21 mouse cellular contexts compared by ENCODE assay signal in the genomic region with DNA sequence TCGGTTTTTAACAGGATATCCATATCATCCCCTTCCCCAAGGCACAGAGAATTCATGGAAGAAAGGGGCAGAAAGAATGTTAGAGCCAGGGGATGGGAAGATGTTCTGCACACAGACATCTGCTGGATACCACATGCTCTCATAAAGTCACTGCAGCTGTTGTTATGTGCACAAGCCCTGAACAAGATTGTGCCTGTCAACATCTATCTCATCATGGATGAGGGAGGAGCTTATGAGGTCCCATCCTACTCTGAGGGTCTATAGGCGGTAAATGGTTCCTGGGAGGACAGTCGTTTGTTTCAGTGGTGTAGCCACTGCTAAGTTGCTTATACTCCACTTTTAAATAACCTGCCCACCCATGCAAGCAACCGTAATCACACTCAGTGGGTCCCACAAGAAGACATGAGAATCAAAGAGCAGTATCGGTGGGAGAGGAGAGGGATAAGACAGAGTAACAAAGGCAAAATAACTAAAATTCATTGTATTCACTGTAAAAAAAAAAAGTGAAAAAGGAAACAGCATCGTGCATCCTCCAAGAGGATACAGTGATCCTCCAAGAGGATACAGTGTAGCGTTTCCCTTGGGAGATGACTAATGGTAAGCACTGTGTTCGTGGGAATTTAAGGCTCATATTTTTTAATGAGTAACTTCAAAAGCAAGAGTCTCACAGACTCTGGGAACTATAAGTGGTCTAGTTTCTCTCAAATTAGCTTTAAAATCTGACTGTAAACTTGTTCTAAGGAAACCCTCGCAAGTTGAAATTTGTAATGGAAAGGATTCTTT.
DNase-seq lines count a peak whose midpoint lies in the region; ATAC-seq lines count a peak whose summit lies in the region.
"Had no signal": no experiment of that assay in that cellular context is flagged by ENCODE, and none has a peak within 500 bp of the region (broad histone marks: within the 10 kb centered on the region; RNA-seq: fewer than 3 reads in every experiment).

No protein-coding gene starts in this region.

- H3K9me3 ChIP-seq in forebrain, embryonic 13.5 days (replicated peaks), result no peaks in the 10 kb centered on the region
- H3K9me3 ChIP-seq in forebrain, embryonic 11.5 days (ENCODE audit: control insufficient read depth, low read length), result no peaks in the 10 kb centered on the region
- no peaks in the 10 kb centered on the region for H3K9me3 ChIP-seq in hindbrain, embryonic 13.5 days
- no peaks in the 10 kb centered on the region for H3K9me3 ChIP-seq in hindbrain, embryonic 16.5 days (ENCODE audit: control insufficient read depth, low read length)
- H3K9me3 ChIP-seq in neural tube, embryonic 14.5 days (ENCODE audit: control insufficient read depth, low read length), result no peaks in the 10 kb centered on the region
- H3K9me3 ChIP-seq: embryonic facial prominence, embryonic 12.5 days; limb, embryonic 13.5 days; liver, embryonic 13.5 days had no signal

- no peak overlapping the region for H3K9ac ChIP-seq in forebrain, embryonic 13.5 days
- no peak overlapping the region for H3K9ac ChIP-seq in forebrain, embryonic 11.5 days (ENCODE audit: low read length)
- H3K9ac ChIP-seq in hindbrain, embryonic 13.5 days, result no peak overlapping the region
- no peak overlapping the region for H3K9ac ChIP-seq in hindbrain, embryonic 16.5 days (ENCODE audit: low read depth, low read length)
- no peak overlapping the region for H3K9ac ChIP-seq in neural tube, embryonic 14.5 days (replicated peaks; ENCODE audit: low read depth, low read length)
- H3K9ac ChIP-seq: embryonic facial prominence, embryonic 12.5 days; limb, embryonic 13.5 days; liver, embryonic 13.5 days had no signal

- no peak overlapping the region for H3K4me2 ChIP-seq in forebrain, embryonic 13.5 days
- no peak overlapping the region for H3K4me2 ChIP-seq in forebrain, embryonic 11.5 days (ENCODE audit: low read depth, low read length, severe bottlenecking)
- no peak overlapping the region for H3K4me2 ChIP-seq in hindbrain, embryonic 13.5 days
- no peak overlapping the region for H3K4me2 ChIP-seq in hindbrain, embryonic 16.5 days (ENCODE audit: low read length)
- no peak overlapping the region for H3K4me2 ChIP-seq in neural tube, embryonic 14.5 days (ENCODE audit: low read depth, low read length)
- H3K4me2 ChIP-seq: embryonic facial prominence, embryonic 12.5 days; limb, embryonic 13.5 days; liver, embryonic 13.5 days had no signal

- 0 out of 2 replicates have a peak, but pooled peaks have one; percentile 19 for ATAC-seq in forebrain, embryonic 13.5 days
- no peak for ATAC-seq in forebrain, embryonic 11.5 days (replicated peaks; ENCODE audit: low FRiP score)
- no peak for ATAC-seq in hindbrain, embryonic 13.5 days (ENCODE audit: low FRiP score)
- ATAC-seq in hindbrain, embryonic 16.5 days, result no peak; the same call in 1 of the 2 replicates
- ATAC-seq in neural tube, embryonic 14.5 days (ENCODE audit: low read depth), result peak; percentile 41; the same call in 1 of the 2 replicates
- ATAC-seq: CD4-positive, CD25-positive, alpha-beta regulatory T cell, adult 4 months; intestine, postnatal 0 days had no signal

- no peak overlapping the region for H3K4me3 ChIP-seq in forebrain, embryonic 13.5 days
- no peak overlapping the region for H3K4me3 ChIP-seq in forebrain, embryonic 11.5 days (ENCODE audit: low read depth, low read length)
- H3K4me3 ChIP-seq in hindbrain, embryonic 13.5 days, result no peak overlapping the region
- H3K4me3 ChIP-seq in hindbrain, embryonic 16.5 days (ENCODE audit: low read length), result no peak overlapping the region
- H3K4me3 ChIP-seq in neural tube, embryonic 14.5 days (ENCODE audit: low read depth, low read length), result no peak overlapping the region
- H3K4me3 ChIP-seq: embryonic facial prominence, embryonic 12.5 days; erythroblast, embryonic 14.5 days; limb, embryonic 13.5 days; liver, embryonic 13.5 days; megakaryocyte, embryonic 14.5 days had no signal

- H3K36me3 ChIP-seq in forebrain, embryonic 13.5 days (ENCODE audit: poor library complexity, severe bottlenecking), result no peaks in the 10 kb centered on the region
- H3K36me3 ChIP-seq in forebrain, embryonic 11.5 days (ENCODE audit: control insufficient read depth, insufficient read depth, low read length), result no peaks in the 10 kb centered on the region
- no peaks in the 10 kb centered on the region for H3K36me3 ChIP-seq in hindbrain, embryonic 13.5 days
- H3K36me3 ChIP-seq in hindbrain, embryonic 16.5 days (ENCODE audit: control insufficient read depth, insufficient read depth, low read length), result no peaks in the 10 kb centered on the region
- H3K36me3 ChIP-seq in neural tube, embryonic 14.5 days (ENCODE audit: control insufficient read depth, insufficient read depth, low read length), result no peaks in the 10 kb centered on the region
- H3K36me3 ChIP-seq: embryonic facial prominence, embryonic 12.5 days; limb, embryonic 13.5 days; liver, embryonic 13.5 days had no signal

- H3K4me1 ChIP-seq in forebrain, embryonic 13.5 days, result peaks cover 10% of the 10 kb centered on the region
- H3K4me1 ChIP-seq in forebrain, embryonic 11.5 days (replicated peaks; ENCODE audit: control insufficient read depth, insufficient read depth, low read length), result no peaks in the 10 kb centered on the region
- peaks cover 17% of the 10 kb centered on the region for H3K4me1 ChIP-seq in hindbrain, embryonic 13.5 days (replicated peaks)
- no peaks in the 10 kb centered on the region; the same call in 1 of the 2 replicates for H3K4me1 ChIP-seq in hindbrain, embryonic 16.5 days (ENCODE audit: control insufficient read depth, insufficient read depth, low read depth, low read length)
- no peaks in the 10 kb centered on the region for H3K4me1 ChIP-seq in neural tube, embryonic 14.5 days (ENCODE audit: control insufficient read depth, insufficient read depth, low read length)
- H3K4me1 ChIP-seq: embryonic facial prominence, embryonic 12.5 days; liver, embryonic 13.5 days; megakaryocyte, embryonic 14.5 days had no signal

- no peaks in the 10 kb centered on the region for H3K27me3 ChIP-seq in forebrain, embryonic 13.5 days
- H3K27me3 ChIP-seq in forebrain, embryonic 11.5 days (ENCODE audit: control insufficient read depth, insufficient read depth, low read length), result no peaks in the 10 kb centered on the region
- no peaks in the 10 kb centered on the region for H3K27me3 ChIP-seq in hindbrain, embryonic 13.5 days
- no peaks in the 10 kb centered on the region for H3K27me3 ChIP-seq in hindbrain, embryonic 16.5 days (replicated peaks; ENCODE audit: control insufficient read depth, insufficient read depth, low read length)
- no peaks in the 10 kb centered on the region for H3K27me3 ChIP-seq in neural tube, embryonic 14.5 days (ENCODE audit: control insufficient read depth, insufficient read depth, low read length)
- H3K27me3 ChIP-seq: embryonic facial prominence, embryonic 12.5 days; limb, embryonic 13.5 days; liver, embryonic 13.5 days; megakaryocyte, embryonic 14.5 days had no signal

- DNase-seq in forebrain, embryonic 11.5 days (ENCODE audit: low spot score), result no peak
- DNase-seq in neural tube, embryonic 10.5 days (ENCODE audit: extremely low spot score, low spot score), result no peak
- DNase-seq in retina, postnatal 1 day, result peak; percentile 83
- no peak for DNase-seq in lung, postnatal 36 days
- DNase-seq: kidney, postnatal 25 days; liver, embryonic 13.5 days; lung, adult 2 months; lung, postnatal 14 days; midbrain, embryonic 14.5 days; thymus, adult 18-20 months; thymus, postnatal 4 days had no signal

- 90% methylated on average over 9 of the region's 9 CpGs for WGBS in forebrain, embryonic 13.5 days
- WGBS in forebrain, embryonic 11.5 days, result 91% methylated on average over 9 of the region's 9 CpGs
- 87% methylated on average over 9 of the region's 9 CpGs for WGBS in hindbrain, embryonic 13.5 days
- WGBS in hindbrain, embryonic 16.5 days, result 82% methylated on average over 9 of the region's 9 CpGs
- WGBS in neural tube, embryonic 14.5 days, result 76% methylated on average over 9 of the region's 9 CpGs

- no peak overlapping the region for H3K27ac ChIP-seq in forebrain, embryonic 13.5 days
- H3K27ac ChIP-seq in forebrain, embryonic 11.5 days (ENCODE audit: low read depth, low read length), result no peak overlapping the region
- H3K27ac ChIP-seq in hindbrain, embryonic 13.5 days, result 0 out of 2 replicates have a peak overlapping the region, but pooled peaks have one; percentile 30
- H3K27ac ChIP-seq in hindbrain, embryonic 16.5 days (ENCODE audit: low read depth, low read length), result no peak overlapping the region
- H3K27ac ChIP-seq in neural tube, embryonic 14.5 days (ENCODE audit: low read depth, low read length), result peak overlapping the region; percentile 35; the same call in 1 of the 2 replicates
- H3K27ac ChIP-seq: embryonic facial prominence, embryonic 12.5 days; limb, embryonic 13.5 days; liver, embryonic 13.5 days had no signal

Comparison
In these comparisons a context has a peak if more than half of its experiments do, and no peak if none do; other contexts are left out.
1. ATAC-seq: peak in forebrain, embryonic 13.5 days (single experiment) and neural tube, embryonic 14.5 days (single experiment); none in forebrain, embryonic 11.5 days (single experiment), hindbrain, embryonic 13.5 days (single experiment) and hindbrain, embryonic 16.5 days (single experiment).
2. H3K27ac ChIP-seq: peak in hindbrain, embryonic 13.5 days (single experiment) and neural tube, embryonic 14.5 days (single experiment); none in forebrain, embryonic 13.5 days (single experiment), forebrain, embryonic 11.5 days (single experiment) and hindbrain, embryonic 16.5 days (single experiment).